Mouse (Mus musculus): ENCODE results near the gene Stra6.

Stra6 gene

GRCm38 (mm10) chr9:58130909-58131308 lies 67.3 kb downstream of the Stra6 start:
- DNase-seq (ENCODE audit: low spot score in 2 of 2) = no peak

- no peak for DNase-seq (ENCODE audit: low spot score in 2 of 2)
These were observed 68.1 kb downstream of the Stra6 start for GRCm38 (mm10) chr9:58131735-58132134.

GRCm38 (mm10) chr9:58133893-58134884 lies 70.6 kb downstream of the Stra6 start:
- DNase-seq (ENCODE audit: low spot score in 2 of 2) = no peak

GRCm38 (mm10) chr9:58134906-58135305 lies 71.3 kb downstream of the Stra6 start:
- no peak for DNase-seq (ENCODE audit: low spot score in 2 of 2)

- DNase-seq (ENCODE audit: low spot score in 2 of 2) = no peak
These were observed 72.3 kb downstream of the Stra6 start for GRCm38 (mm10) chr9:58135921-58136321.

GRCm38 (mm10) chr9:58139947-58140346 lies 76.4 kb downstream of the Stra6 start:
- peak in 1 of 2 experiments; percentile 61 for DNase-seq (ENCODE audit: low spot score in 2 of 2)

GRCm38 (mm10) chr9:58143419-58143818 lies 79.8 kb downstream of the Stra6 start:
- no peak for DNase-seq (ENCODE audit: low spot score in 2 of 2)

GRCm38 (mm10) chr9:58144664-58145063 lies 81.1 kb downstream of the Stra6 start:
- DNase-seq (ENCODE audit: low spot score in 2 of 2) = no peak

- no peak for DNase-seq (ENCODE audit: low spot score in 2 of 2)
These were observed 81.8 kb downstream of the Stra6 start for GRCm38 (mm10) chr9:58145417-58145816.

- no peak for DNase-seq (ENCODE audit: low spot score in 2 of 2)
These were observed 85.2 kb downstream of the Stra6 start for GRCm38 (mm10) chr9:58148806-58149205.

GRCm38 (mm10) chr9:58150733-58151361 lies 87.3 kb downstream of the Stra6 start:
- DNase-seq (ENCODE audit: low spot score in 2 of 2) = no peak

GRCm38 (mm10) chr9:58153095-58153494 lies 89.5 kb downstream of the Stra6 start:
- DNase-seq (ENCODE audit: low spot score in 2 of 2) = no peak

GRCm38 (mm10) chr9:58155366-58155765 lies 91.8 kb downstream of the Stra6 start:
- peak; percentile 66 to 74 for DNase-seq (ENCODE audit: low spot score in 2 of 2)

GRCm38 (mm10) chr9:58156819-58157560 lies 93.4 kb downstream of the Stra6 start:
- no peak for DNase-seq (ENCODE audit: low spot score in 2 of 2)

GRCm38 (mm10) chr9:58157838-58158237 lies 94.2 kb downstream of the Stra6 start:
- DNase-seq (ENCODE audit: low spot score in 2 of 2) = no peak

- DNase-seq (ENCODE audit: low spot score in 2 of 2) = no peak
These were observed 95.1 kb downstream of the Stra6 start for GRCm38 (mm10) chr9:58158541-58159311.

GRCm38 (mm10) chr9:58159855-58160254 lies 96.3 kb downstream of the Stra6 start:
- peak; percentile 45 to 58 for DNase-seq (ENCODE audit: low spot score in 2 of 2)

GRCm38 (mm10) chr9:58160315-58160714 lies 96.7 kb downstream of the Stra6 start:
- no peak for DNase-seq (ENCODE audit: low spot score in 2 of 2)

- no peak for DNase-seq (ENCODE audit: low spot score in 2 of 2)
These were observed 98.6 kb downstream of the Stra6 start for GRCm38 (mm10) chr9:58162173-58162572.

- no peak for DNase-seq (ENCODE audit: low spot score in 2 of 2)
These were observed 99.6 kb downstream of the Stra6 start for GRCm38 (mm10) chr9:58163146-58163545.

GRCm38 (mm10) chr9:58165779-58166178 lies 102.2 kb downstream of the Stra6 start:
- no peak for DNase-seq (ENCODE audit: low spot score in 2 of 2)

Data from right cerebral cortex, postnatal 10 days (tissue).